Mouse (Mus musculus) stomach, embryonic 16.5 days (tissue): ENCODE measurements around the gene Cct8. TPM values are rescaled to one million over a fixed set of nuclear protein-coding genes. Genes with fewer than 3 reads are reported as not detected.
"Not testable (repeated sequence)": the region's sequence is repeated elsewhere in the genome, so short reads cannot be mapped to it uniquely, and the experiment has no call there.

ENCODE experiments used
- ATAC-seq: fragments of 200-750 bp; cut with Nextera tagmentation; 2 replicates; pipeline ENCODE4 v1.8.0; 2017; ENCODE audit warnings: moderate number of reproducible peaks, moderate TSS enrichment; ENCODE audit not compliant: insufficient read depth, low FRiP score
- H3K27ac ChIP-seq: fragments of 300-500 bp; sonication (generic); 2 replicates; pipeline ENCODE4 v1.5.1; 2014; ENCODE audit warnings: low read length
- H3K27me3 ChIP-seq: fragments of 300-500 bp; sonication (generic); 2 replicates; pipeline ENCODE4 v1.6.1; 2014; ENCODE audit warnings: low read length, control low read depth, mixed read lengths; ENCODE audit not compliant: control insufficient read depth, insufficient read depth
- H3K36me3 ChIP-seq: fragments of 300-500 bp; sonication (generic); 2 replicates; pipeline ENCODE4 v1.6.1; 2014; ENCODE audit warnings: low read length; ENCODE audit not compliant: control insufficient read depth, insufficient read depth
- H3K4me1 ChIP-seq: fragments of 300-500 bp; sonication (generic); 2 replicates; pipeline ENCODE4 v1.6.1; 2014; ENCODE audit warnings: low read length, control low read depth, mixed read lengths; ENCODE audit not compliant: control insufficient read depth, insufficient read depth
- H3K4me2 ChIP-seq: fragments of 300-500 bp; sonication (generic); 2 replicates; pipeline ENCODE4 v1.6.1; 2014; ENCODE audit warnings: low read depth, low read length, mixed read lengths
- H3K4me3 ChIP-seq: fragments of 300-500 bp; sonication (generic); replicated peaks from 2 replicates; pipeline ENCODE4 v1.5.1; 2014; ENCODE audit warnings: mild to moderate bottlenecking, low read length
- H3K9ac ChIP-seq: fragments of 300-500 bp; sonication (generic); 2 replicates; pipeline ENCODE4 v1.6.1; 2014; ENCODE audit warnings: low read length
- H3K9me3 ChIP-seq: fragments of 300-500 bp; sonication (generic); replicated peaks from 2 replicates; pipeline ENCODE4 v1.6.1; 2016; ENCODE audit warnings: low read length, control low read depth; ENCODE audit not compliant: control insufficient read depth
- WGBS: fragments of 180-500 bp; shearing (Covaris S2); extraction: QIAGEN DNeasy Blood & Tissue Kit; methylation state at CpG from one replicate; pipeline ENCODE4 v1.1.7; 2014; 5-methylcytosine and 5-hydroxymethylcytosine counted together
- polyA plus RNA-seq: library from polyadenylated mRNA; unstranded; fragments of >200 nt; fragmentation: Nextera tagmentation; extraction: Ambion mirVana; gene quantifications from 2 replicates; pipeline ENCODE4 v1.2.1, GENCODE M21; 2015

Cct8 gene
- polyA plus RNA-seq, 1 experiment from 2014 or later, result 381 TPM

DNA sequence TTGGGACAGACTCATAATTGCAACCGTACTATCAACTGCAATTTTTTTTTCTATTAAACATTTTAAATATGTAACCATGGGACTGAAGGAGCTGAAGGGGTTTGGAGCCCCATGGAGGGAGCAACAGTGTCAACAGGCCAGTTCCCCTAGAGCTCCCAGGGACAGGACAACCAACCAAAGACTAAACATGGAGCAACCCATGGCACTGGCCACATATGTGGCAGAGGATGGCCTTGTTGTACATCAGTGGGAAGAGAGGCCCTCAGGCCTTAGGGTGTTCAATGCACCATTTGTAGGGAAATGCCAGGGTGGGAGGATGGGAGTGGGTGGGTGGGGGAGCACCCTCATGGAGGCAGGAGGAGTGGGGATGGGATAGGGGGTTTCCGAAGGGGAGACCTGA, 1.1 kb upstream of the Cct8 start:
- ATAC-seq, result no peak
- Histone ChIP-seq H3K4me2 (peak overlapping the region; percentile 74), H3K4me3 (peak overlapping the region; percentile 97), H3K27me3 (no peaks in the 10 kb centered on the region), H3K36me3 (peaks cover 4% of the 10 kb centered on the region; the same call in 1 of the 2 replicates), H3K4me1 (peaks cover 14% of the 10 kb centered on the region), H3K27ac (no peak overlapping the region), H3K9me3 (no peaks in the 10 kb centered on the region), H3K9ac (no peak overlapping the region; the same call in 1 of the 2 replicates)
- 86% methylated on average over 2 of the region's 2 CpGs for WGBS

DNA sequence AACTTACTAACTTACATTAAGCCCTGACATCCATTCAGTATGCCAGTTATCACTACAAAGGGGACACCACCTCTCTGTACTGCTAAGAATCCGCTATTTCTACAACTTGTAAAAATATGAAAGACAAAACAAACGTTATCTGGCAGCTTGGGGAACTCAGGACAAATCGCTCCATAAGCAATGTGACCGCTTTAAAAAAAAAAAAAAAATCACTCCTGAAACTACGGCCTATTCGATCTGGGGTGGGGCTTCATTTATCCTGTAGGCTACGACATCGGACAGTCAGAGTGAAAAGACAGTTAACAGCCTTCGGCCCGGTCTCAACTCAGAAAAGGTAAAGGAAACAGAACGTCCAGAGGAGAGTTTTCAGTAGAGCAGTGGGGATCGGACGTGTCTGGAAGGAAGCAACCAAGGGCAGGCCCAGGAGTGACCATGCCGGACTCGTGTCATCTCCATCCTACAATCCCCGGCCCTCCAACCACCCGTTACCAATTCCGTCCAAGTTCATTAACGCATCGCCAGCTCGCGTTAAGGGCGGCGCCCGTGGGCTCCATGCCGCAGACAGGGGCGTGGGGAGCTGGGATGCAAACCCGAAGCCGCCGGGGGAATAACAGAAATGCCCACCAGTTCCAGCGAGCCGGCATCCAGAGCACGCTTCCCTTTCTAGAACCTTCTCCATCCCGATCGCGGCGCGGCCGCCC, 568 bp downstream of the Cct8 start:
- no peaks in the 10 kb centered on the region for H3K9me3 ChIP-seq
- WGBS, result under 1% methylated on average over 39 of the region's 39 CpGs
- peak overlapping the region; percentile 99 for H3K9ac ChIP-seq
- H3K4me2 ChIP-seq, result peak overlapping the region; percentile 94
- peaks cover 11% of the 10 kb centered on the region for H3K36me3 ChIP-seq
- peak overlapping the region; percentile 97 for H3K4me3 ChIP-seq
- H3K27me3 ChIP-seq, result no peaks in the 10 kb centered on the region
- H3K4me1 ChIP-seq, result peaks cover 11% of the 10 kb centered on the region
- H3K27ac ChIP-seq, result peak overlapping the region; percentile 87
- no peak for ATAC-seq

DNA sequence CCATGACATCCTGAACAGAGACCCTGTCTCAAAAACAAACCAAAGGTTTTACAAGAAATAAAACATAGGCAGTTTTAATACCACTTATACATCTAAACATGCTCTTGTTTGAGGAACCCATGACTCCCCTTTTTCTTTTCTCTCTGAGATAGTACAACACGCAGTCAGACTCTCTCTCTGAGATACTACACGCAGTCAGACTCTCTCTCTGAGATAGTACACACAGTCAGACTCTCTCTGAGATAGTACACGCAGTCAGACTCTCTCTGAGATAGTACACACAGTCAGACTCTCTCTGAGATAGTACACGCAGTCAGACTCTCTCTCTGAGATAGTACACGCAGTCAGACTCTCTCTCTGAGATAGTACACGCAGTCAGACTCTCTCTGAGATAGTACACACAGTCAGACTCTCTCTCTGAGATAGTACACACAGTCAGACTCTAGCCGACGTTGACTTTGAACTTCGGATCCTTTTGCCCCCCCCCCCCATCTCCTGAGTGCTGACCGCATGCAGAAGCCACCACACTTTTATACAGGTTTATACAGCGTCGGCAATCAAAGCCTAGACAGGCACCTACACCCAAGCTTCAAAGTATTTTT, 3.4 kb downstream of the Cct8 start:
- not testable (repeated sequence) for H3K4me2 ChIP-seq, H3K9ac ChIP-seq, H3K27me3 ChIP-seq, H3K9me3 ChIP-seq, H3K27ac ChIP-seq, H3K4me3 ChIP-seq, ATAC-seq
- H3K36me3 ChIP-seq, result peaks cover 26% of the 10 kb centered on the region
- peaks cover 11% of the 10 kb centered on the region for H3K4me1 ChIP-seq
- 91% methylated on average over 12 of the region's 12 CpGs for WGBS

DNA sequence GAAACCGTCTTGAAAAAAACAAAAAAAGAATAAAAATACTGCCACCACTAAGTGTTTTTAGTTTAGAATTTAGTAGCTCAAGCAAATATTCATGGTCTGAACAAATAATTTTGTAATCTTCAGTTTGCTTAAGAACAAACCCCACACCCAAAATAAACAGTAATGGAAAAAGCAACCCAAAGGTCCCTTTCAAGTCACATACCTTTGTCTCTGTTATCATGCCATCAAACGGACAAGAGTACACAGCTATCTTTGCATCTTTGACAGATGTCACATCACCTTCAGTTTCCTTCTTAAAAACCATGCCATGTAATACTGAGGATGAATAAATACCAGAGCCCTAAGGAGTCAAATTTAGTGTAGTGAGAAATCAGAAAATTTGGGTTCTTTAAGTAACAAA, 7.1 kb downstream of the Cct8 start:
- Histone ChIP-seq H3K4me2 (no peak overlapping the region), H3K27me3 (no peaks in the 10 kb centered on the region), H3K9ac (no peak overlapping the region), H3K4me1 (no peaks in the 10 kb centered on the region), H3K27ac (no peak overlapping the region), H3K9me3 (no peaks in the 10 kb centered on the region), H3K4me3 (no peak overlapping the region), H3K36me3 (peaks cover 36% of the 10 kb centered on the region)
- WGBS, result 64% methylated on average over 2 of the region's 2 CpGs
- no peak for ATAC-seq

DNA sequence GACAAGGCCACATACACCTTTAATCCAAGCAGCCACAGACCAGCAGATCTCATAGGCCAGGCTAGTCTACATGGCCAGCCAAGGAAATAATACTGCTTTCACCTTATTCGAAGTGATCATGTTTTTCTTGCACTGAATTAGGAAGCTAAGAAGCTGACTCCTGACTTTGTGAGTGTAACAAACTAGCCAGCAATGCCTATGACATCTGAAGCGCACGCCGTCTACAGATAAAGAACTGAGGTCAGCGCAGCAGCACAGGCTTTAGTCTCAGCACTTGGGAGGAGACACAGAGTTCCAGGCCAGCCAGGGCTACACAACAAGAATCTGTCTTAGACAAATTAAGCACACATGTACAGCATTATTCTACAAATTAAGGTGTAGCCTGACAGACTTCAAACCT, 8.9 kb downstream of the Cct8 start:
- no peak for ATAC-seq
- no peak overlapping the region for H3K9ac ChIP-seq
- no peak overlapping the region for H3K4me2 ChIP-seq
- H3K4me1 ChIP-seq, result no peaks in the 10 kb centered on the region
- no peak overlapping the region for H3K4me3 ChIP-seq
- no peaks in the 10 kb centered on the region for H3K27me3 ChIP-seq
- WGBS, result 94% methylated on average over 5 of the region's 5 CpGs
- peaks cover 36% of the 10 kb centered on the region for H3K36me3 ChIP-seq
- H3K27ac ChIP-seq, result no peak overlapping the region
- H3K9me3 ChIP-seq, result no peaks in the 10 kb centered on the region

DNA sequence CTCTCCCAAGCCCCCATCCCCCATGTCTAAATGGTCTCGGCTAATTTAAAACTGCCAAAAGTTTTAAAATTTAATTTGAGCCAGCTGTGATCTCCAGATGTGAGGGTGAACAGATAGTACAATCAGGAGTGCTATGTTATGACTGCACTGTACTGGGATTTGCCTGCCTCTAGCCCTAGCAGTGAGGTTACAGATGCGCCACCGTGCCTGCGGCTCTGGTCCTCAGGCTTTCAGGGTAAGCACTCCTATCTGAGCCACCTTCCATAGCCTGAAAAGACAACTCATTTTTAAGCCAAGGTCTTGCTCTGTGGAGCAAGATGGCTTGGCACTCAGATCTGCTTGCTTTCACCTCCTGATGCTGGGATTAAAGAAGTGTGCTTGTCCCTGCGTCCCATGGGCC, 11.3 kb downstream of the Cct8 start:
- no peak overlapping the region for H3K9ac ChIP-seq
- H3K36me3 ChIP-seq, result peaks cover 24% of the 10 kb centered on the region
- H3K4me2 ChIP-seq, result no peak overlapping the region
- WGBS, result 81% methylated on average over 5 of the region's 5 CpGs
- H3K4me1 ChIP-seq, result no peaks in the 10 kb centered on the region
- no peaks in the 10 kb centered on the region for H3K27me3 ChIP-seq
- H3K27ac ChIP-seq, result no peak overlapping the region
- no peaks in the 10 kb centered on the region for H3K9me3 ChIP-seq
- H3K4me3 ChIP-seq, result no peak overlapping the region
- no peak for ATAC-seq

DNA sequence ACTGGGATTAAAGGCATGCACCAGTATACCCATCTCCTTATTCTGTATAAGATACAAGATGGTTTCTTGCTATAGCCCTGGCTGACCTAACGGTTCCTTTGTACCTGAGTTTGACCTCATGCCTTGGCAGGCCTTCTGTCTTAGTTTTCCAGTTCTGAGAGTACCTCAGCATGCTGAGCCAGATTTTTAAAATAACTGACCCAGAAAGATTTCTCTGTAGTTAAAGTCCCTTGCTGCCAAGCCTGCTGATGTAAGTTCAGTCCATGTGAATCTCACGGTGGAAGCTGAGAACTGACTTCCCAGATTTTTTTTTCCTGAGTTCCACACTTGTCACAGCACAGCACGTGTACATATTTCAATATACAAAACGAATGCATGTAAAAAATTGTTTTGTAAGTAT, 25.1 kb downstream of the Cct8 start:
- Histone ChIP-seq H3K27ac (no peak overlapping the region), H3K36me3 (peaks cover 23% of the 10 kb centered on the region), H3K4me1 (no peaks in the 10 kb centered on the region), H3K9ac (no peak overlapping the region), H3K9me3 (no peaks in the 10 kb centered on the region), H3K4me3 (no peak overlapping the region), H3K27me3 (no peaks in the 10 kb centered on the region), H3K4me2 (no peak overlapping the region)
- 90% methylated on average over 4 of the region's 4 CpGs for whole genome bisulfite sequencing
- ATAC-seq, result no peak

DNA sequence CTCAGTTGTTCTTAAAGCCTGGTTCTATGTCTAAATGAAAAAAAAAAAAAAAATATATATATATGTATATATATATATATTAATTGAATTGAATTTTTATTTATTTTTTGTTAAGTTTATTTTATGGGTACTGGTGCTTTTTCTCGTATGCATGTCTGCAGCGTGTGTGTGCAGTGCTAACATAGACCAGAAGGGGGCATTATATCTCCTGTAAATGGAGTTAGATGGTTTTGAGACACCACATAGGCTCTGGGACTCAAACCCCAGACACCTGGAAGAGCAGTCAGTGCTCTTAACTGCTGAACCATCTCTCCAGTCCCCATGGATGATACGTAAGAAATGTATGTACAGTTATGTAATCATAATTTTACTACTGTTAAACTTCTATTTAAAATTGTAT, 36.9 kb downstream of the Cct8 start:
- peaks cover 10% of the 10 kb centered on the region for H3K4me1 ChIP-seq
- no peak overlapping the region for H3K9ac ChIP-seq
- 92% methylated on average over 3 of the region's 3 CpGs for WGBS
- no peaks in the 10 kb centered on the region for H3K9me3 ChIP-seq
- no peak for ATAC-seq
- no peaks in the 10 kb centered on the region for H3K27me3 ChIP-seq
- H3K4me3 ChIP-seq, result no peak overlapping the region
- no peak overlapping the region for H3K27ac ChIP-seq
- H3K36me3 ChIP-seq, result no peaks in the 10 kb centered on the region
- no peak overlapping the region for H3K4me2 ChIP-seq

DNA sequence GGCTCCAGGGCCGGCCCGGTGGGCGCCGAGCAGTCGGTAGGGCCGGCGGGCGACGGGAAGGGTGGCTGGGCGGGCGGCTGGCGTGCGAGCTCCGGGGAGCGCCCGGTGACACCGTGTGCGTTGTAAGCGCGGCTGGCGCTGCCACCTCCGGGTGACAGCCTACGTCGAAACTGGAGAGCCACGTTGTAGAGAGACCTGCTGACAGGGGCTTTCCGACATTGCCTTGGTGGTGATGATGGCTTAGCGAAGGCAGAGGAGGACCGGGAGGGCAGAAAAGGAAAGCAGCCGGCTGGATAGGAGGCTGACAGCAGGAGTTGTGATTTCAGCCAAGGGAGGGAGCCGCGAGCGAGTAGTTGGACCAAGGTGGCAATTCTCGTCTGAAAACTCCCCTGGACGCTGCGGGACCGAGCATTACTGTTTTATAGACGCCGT, 40.5 kb downstream of the Cct8 start:
- Histone ChIP-seq H3K27ac (peak overlapping the region; percentile 67), H3K9ac (peak overlapping the region; percentile 98), H3K4me2 (peak overlapping the region; percentile 69), H3K36me3 (no peaks in the 10 kb centered on the region), H3K4me1 (peaks cover 10% of the 10 kb centered on the region), H3K27me3 (no peaks in the 10 kb centered on the region), H3K9me3 (no peaks in the 10 kb centered on the region), H3K4me3 (peak overlapping the region; percentile 92)
- ATAC-seq, result peak; percentile 69
- under 1% methylated on average over 37 of the region's 38 CpGs for WGBS
